Mouse (Mus musculus) 416B (cell line): ENCODE data around the gene Naaladl2.

Source experiments
- DNase-seq: peaks from one replicate; pipeline ENCODE4 v3.0.0; 2011; ENCODE audit warnings: low read depth

Naaladl2 gene

GRCm38 (mm10) chr3:24690162-24690915 lies 453.7 kb downstream of the Naaladl2 start:
- DNase-seq: no peak

GRCm38 (mm10) chr3:24670500-24670899 lies 473.6 kb downstream of the Naaladl2 start:
- no peak for DNase-seq

- no peak for DNase-seq
Measured at GRCm38 (mm10) chr3:24668052-24668916, 475.8 kb downstream of the Naaladl2 start.

- no peak for DNase-seq
Measured at GRCm38 (mm10) chr3:24665408-24665807, 478.7 kb downstream of the Naaladl2 start.

GRCm38 (mm10) chr3:24663749-24664148 lies 480.3 kb downstream of the Naaladl2 start:
- DNase-seq: no peak

GRCm38 (mm10) chr3:24630032-24630431 lies 514.0 kb downstream of the Naaladl2 start:
- DNase-seq: no peak

GRCm38 (mm10) chr3:24605485-24605884 lies 538.6 kb downstream of the Naaladl2 start:
- no peak for DNase-seq

GRCm38 (mm10) chr3:24604791-24605320 lies 539.2 kb downstream of the Naaladl2 start:
- DNase-seq: no peak

- DNase-seq: no peak
Measured at GRCm38 (mm10) chr3:24595447-24595846, 548.6 kb downstream of the Naaladl2 start.

GRCm38 (mm10) chr3:24556617-24557016 lies 587.4 kb downstream of the Naaladl2 start:
- DNase-seq: no peak

GRCm38 (mm10) chr3:24553701-24554100 lies 590.4 kb downstream of the Naaladl2 start:
- DNase-seq: no peak

- no peak for DNase-seq
Measured at GRCm38 (mm10) chr3:24552631-24553030, 591.4 kb downstream of the Naaladl2 start.

- no peak for DNase-seq
Measured at GRCm38 (mm10) chr3:24533775-24534458, 610.1 kb downstream of the Naaladl2 start.

- DNase-seq: no peak
Measured at GRCm38 (mm10) chr3:24514918-24515317, 629.1 kb downstream of the Naaladl2 start.

GRCm38 (mm10) chr3:24486456-24487112 lies 657.5 kb downstream of the Naaladl2 start:
- DNase-seq: no peak

- no peak for DNase-seq
Measured at GRCm38 (mm10) chr3:24463941-24464340, 680.1 kb downstream of the Naaladl2 start.

- no peak for DNase-seq
Measured at GRCm38 (mm10) chr3:24440621-24441020, 703.4 kb downstream of the Naaladl2 start.

- DNase-seq: no peak
Measured at GRCm38 (mm10) chr3:24432761-24433160, 711.3 kb downstream of the Naaladl2 start.

GRCm38 (mm10) chr3:24391737-24392136 lies 752.3 kb downstream of the Naaladl2 start:
- DNase-seq: no peak

- no peak for DNase-seq
Measured at GRCm38 (mm10) chr3:24391311-24391710, 752.8 kb downstream of the Naaladl2 start.

GRCm38 (mm10) chr3:24355010-24355409 lies 789.1 kb downstream of the Naaladl2 start:
- DNase-seq: no peak
